Mouse (Mus musculus) activated CD4-positive, CD25-positive, alpha-beta regulatory T cell (primary cell): ENCODE data around the gene Rfxap. TPM values are rescaled to one million over a fixed set of nuclear protein-coding genes. Genes with fewer than 3 reads are reported as not detected.

Experiments used
- polyA plus RNA-seq, 2 experiments: library from polyadenylated mRNA; unstranded; fragments of 100-300 nt; shearing (Covaris generic); gene quantifications; one replicate each; pipeline ENCODE4 v1.2.1; 2017

Gene Rfxap
- 100 to 1,000 TPM in 1 of 2 experiments, 10 to 100 TPM in 1; 97.8 to 122 TPM for polyA plus RNA-seq

DNA sequence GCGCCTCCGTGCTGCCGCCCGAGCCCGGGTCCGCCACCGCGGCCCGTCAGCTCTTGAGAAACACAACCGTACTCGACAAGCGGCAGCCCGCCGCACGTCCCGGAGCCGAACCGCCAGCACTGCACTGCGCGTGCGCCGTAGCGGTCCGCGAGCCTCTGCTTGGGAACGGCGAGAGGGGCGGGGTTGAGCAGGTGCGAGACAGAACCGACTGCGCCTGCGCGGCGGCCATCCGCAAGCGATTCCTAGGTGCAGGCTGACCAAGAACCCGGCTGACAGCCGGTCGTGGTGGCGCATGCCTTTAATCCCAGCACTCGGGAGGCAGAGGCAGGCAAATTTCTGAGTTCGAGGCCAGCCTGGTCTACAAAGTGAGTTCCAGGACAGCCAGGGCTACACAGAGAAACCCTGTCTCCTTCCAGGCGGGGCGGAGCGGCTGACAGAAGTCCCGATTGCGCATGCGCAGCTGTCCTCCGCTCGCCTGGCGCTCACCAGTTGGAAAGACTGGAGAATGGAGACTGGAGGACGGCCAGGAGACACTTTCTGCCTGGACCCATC lies at the start of gene Rfxap:
Gene Rfxap, minus strand, starts transcription at position 126 of the 552 bp plus-strand sequence.

DNA sequence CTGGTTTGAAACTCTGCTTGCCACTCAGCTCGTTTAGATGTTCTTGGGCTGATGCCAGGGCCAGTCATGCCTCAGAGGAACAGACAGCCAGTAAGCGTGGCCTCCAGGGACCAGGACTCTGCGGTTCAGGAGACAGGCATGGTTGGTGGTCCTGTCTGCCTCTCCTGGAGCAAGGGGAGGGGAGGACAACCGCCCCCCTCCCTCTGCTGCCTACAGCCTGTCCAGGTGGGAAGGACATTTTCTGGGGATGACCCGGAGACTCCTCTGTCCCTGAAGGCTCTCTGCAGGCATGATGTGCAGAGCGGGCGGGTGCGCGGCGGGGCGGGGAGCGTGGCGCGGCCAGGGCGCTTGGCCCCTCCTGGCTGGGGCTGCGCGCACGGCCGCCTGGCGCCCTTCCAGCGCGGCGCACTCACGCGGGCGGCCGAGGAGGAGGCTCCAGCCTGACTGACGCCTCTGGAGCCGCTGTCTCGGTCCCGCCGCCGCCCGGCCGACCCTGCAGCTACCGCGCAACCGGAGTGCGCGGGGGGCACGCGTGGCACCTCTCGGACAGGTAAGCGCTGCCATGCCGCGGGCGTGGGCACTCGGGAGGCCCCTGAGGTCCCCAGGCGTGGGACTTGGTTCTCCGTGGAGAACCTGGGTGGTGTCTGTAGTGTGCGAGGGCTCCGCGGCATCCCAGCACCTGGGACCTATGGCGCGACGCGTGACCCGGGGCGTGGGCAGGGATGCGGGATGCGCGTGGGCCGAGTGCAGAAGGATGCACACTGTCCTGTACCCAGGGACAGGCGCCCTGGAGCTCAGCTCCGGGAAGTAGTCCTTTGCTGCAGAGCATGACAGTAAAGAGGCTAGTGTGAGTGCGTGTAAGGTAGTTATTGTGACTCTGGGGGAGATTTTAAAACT lies 52.2 kb downstream of the Rfxap start, which contains the start of gene Smad9:
Gene Smad9, plus strand, starts transcription at position 438 of the 897 bp plus-strand sequence.

Other genes starting within 250 kb of the Rfxap start
- gene Supt20, start 115.0 kb downstream of the Rfxap start, polyA plus RNA-seq = 100 to 1,000 TPM; 160 to 220 TPM
- gene Gm21958, start 93.4 kb downstream of the Rfxap start, polyA plus RNA-seq = under 1 TPM in 1 of 2 experiments, not detected in 1; 0.70 TPM
- 100 to 1,000 TPM; 205 to 238 TPM for gene Exosc8, start 72.4 kb downstream of the Rfxap start, polyA plus RNA-seq
- gene Alg5, start 72.3 kb downstream of the Rfxap start, polyA plus RNA-seq = 100 to 1,000 TPM in 1 of 2 experiments, 10 to 100 TPM in 1; 95.5 to 118 TPM
- gene Smad9, start 52.2 kb downstream of the Rfxap start, polyA plus RNA-seq = not detected
- gene Sertm1, start 108.1 kb upstream of the Rfxap start, polyA plus RNA-seq = under 1 TPM in 1 of 2 experiments, not detected in 1; 0.11 TPM
- gene Ccna1, start 247.7 kb upstream of the Rfxap start, polyA plus RNA-seq = under 1 TPM in 1 of 2 experiments, not detected in 1; 0.16 TPM